Mouse (Mus musculus) liver, embryonic 11.5 days (tissue): ENCODE data around the gene Glmp. TPM values are rescaled to one million over a fixed set of nuclear protein-coding genes. Genes with fewer than 3 reads are reported as not detected.

Source experiments
- ATAC-seq: fragments of 200-750 bp; cut with Nextera tagmentation; replicated peaks from 2 replicates; pipeline ENCODE4 v1.8.0; 2017; ENCODE audit warnings: moderate number of reproducible peaks, mild to moderate bottlenecking, moderate TSS enrichment, moderate library complexity; ENCODE audit not compliant: low FRiP score
- DNase-seq: peaks from one replicate; pipeline ENCODE4 v3.0.0-alpha.2; 2017; ENCODE audit warnings: low spot score
- H3K27ac ChIP-seq: fragments of 300-500 bp; sonication (generic); 2 replicates; pipeline ENCODE4 v1.5.1; 2014; ENCODE audit warnings: mild to moderate bottlenecking, low read depth, low read length, control low read depth
- H3K27me3 ChIP-seq: fragments of 300-500 bp; sonication (generic); replicated peaks from 2 replicates; pipeline ENCODE4 v1.6.1; 2014; ENCODE audit warnings: low read length, mixed read lengths; ENCODE audit not compliant: control insufficient read depth, insufficient read depth
- H3K36me3 ChIP-seq: fragments of 300-500 bp; sonication (generic); 2 replicates; pipeline ENCODE4 v1.6.1; 2014; ENCODE audit warnings: mild to moderate bottlenecking, low read length, moderate library complexity, mixed read lengths; ENCODE audit not compliant: control insufficient read depth, insufficient read depth
- H3K4me1 ChIP-seq: fragments of 300-500 bp; sonication (generic); replicated peaks from 2 replicates; pipeline ENCODE4 v1.6.1; 2014; ENCODE audit warnings: low read length, mixed read lengths; ENCODE audit not compliant: control insufficient read depth, insufficient read depth
- H3K4me2 ChIP-seq: fragments of 300-500 bp; sonication (generic); 2 replicates; pipeline ENCODE4 v1.6.1; 2014; ENCODE audit warnings: mild to moderate bottlenecking, control low read depth, moderate library complexity
- H3K4me3 ChIP-seq: fragments of 300-500 bp; sonication (generic); 2 replicates; pipeline ENCODE4 v1.5.1; 2014; ENCODE audit warnings: low read depth, low read length, control low read depth
- H3K9ac ChIP-seq: fragments of 300-500 bp; sonication (generic); 2 replicates; pipeline ENCODE4 v1.6.1; 2014; ENCODE audit warnings: low read depth, low read length, control low read depth
- H3K9me3 ChIP-seq: fragments of 300-500 bp; sonication (generic); 2 replicates; pipeline ENCODE4 v1.6.1; 2016; ENCODE audit warnings: low read length, inconsistent platforms, mixed read lengths; ENCODE audit not compliant: control insufficient read depth
- WGBS: fragments of 180-500 bp; shearing (Covaris S2); extraction: QIAGEN DNeasy Blood & Tissue Kit; methylation state at CpG from one replicate; pipeline ENCODE4 v1.1.7; 2014; 5-methylcytosine and 5-hydroxymethylcytosine counted together
- polyA plus RNA-seq: library from polyadenylated mRNA; unstranded; fragments of >200 nt; fragmentation: Nextera tagmentation; extraction: Ambion mirVana; gene quantifications from 2 replicates; pipeline ENCODE4 v1.2.1, GENCODE M21; 2014

Gene Glmp
- polyA plus RNA-seq, 1 experiment from 2014 or later: 111 TPM

DNA sequence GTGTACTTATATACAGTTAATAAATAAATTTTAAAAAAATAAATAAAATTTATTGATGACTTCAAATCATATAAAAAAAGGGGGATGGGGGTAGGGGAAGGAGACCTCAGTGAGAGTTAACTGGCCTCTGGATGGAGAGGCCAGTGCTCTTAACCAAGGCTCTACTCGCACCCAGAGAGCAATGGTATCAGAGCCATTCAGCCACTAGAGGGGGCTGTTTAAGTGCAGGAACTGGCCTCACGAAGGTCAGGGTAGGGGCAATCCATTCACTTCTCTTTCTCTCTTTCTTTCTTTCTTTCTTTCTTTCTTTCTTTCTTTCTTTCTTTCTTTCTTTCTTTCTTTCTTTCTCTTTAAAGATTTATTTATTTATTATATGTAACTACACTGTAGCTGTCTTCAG lies 6.5 kb downstream of the Glmp start:
- H3K9ac ChIP-seq: no peak overlapping the region
- no peak overlapping the region for H3K4me2 ChIP-seq
- WGBS: 14% methylated on average over 2 of the region's 2 CpGs
- peaks cover 14% of the 10 kb centered on the region for H3K4me1 ChIP-seq
- H3K4me3 ChIP-seq: no peak overlapping the region
- no peaks in the 10 kb centered on the region for H3K9me3 ChIP-seq
- peaks cover 5% of the 10 kb centered on the region for H3K36me3 ChIP-seq
- ATAC-seq: no peak
- no peaks in the 10 kb centered on the region for H3K27me3 ChIP-seq
- no peak for DNase-seq
- H3K27ac ChIP-seq: no peak overlapping the region

DNA sequence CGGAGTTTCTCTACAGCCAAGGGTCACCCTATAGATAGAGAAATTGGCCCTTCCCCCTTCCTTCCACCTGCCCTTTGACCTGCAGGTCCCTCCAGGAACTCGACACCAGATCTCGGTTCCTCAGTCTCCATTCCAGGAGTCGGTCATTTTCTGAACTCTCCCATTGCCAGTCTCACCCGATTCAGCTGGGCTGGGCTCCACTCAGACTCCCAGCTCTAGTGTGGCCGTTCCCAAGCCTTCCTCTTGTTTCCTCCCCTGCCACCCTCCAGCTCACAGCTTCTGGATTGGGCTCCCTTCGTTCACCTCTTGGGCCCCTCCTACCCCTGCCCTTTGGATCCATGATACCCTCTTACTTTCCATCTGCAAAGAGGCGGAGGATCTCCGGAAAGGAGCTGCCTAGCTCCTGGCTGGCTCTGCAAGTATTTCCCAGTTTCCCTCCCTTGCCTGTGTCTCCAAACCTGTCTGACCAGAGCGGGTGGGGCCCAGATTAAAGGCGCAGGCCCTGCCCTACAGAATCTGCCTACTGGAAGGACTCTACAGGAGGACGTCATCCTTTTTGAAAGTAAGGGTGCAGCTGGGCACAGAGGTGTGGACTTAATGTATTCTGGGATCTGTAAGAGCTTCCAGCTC lies 9.3 kb downstream of the Glmp start:
- H3K27me3 ChIP-seq: no peaks in the 10 kb centered on the region
- peaks cover 2% of the 10 kb centered on the region; the same call in 1 of the 2 replicates for H3K36me3 ChIP-seq
- DNase-seq (peak; percentile 43), ATAC-seq (0 out of 2 replicates have a peak, but pooled peaks have one; percentile 13)
- no peaks in the 10 kb centered on the region for H3K9me3 ChIP-seq
- peak overlapping the region; percentile 83 for H3K4me2 ChIP-seq
- WGBS: 50% methylated on average over 12 of the region's 12 CpGs
- peak overlapping the region; percentile 86 for H3K4me3 ChIP-seq
- peak overlapping the region; percentile 95; the same call in 1 of the 2 replicates for H3K9ac ChIP-seq
- no peak overlapping the region for H3K27ac ChIP-seq
- peaks cover 34% of the 10 kb centered on the region for H3K4me1 ChIP-seq

DNA sequence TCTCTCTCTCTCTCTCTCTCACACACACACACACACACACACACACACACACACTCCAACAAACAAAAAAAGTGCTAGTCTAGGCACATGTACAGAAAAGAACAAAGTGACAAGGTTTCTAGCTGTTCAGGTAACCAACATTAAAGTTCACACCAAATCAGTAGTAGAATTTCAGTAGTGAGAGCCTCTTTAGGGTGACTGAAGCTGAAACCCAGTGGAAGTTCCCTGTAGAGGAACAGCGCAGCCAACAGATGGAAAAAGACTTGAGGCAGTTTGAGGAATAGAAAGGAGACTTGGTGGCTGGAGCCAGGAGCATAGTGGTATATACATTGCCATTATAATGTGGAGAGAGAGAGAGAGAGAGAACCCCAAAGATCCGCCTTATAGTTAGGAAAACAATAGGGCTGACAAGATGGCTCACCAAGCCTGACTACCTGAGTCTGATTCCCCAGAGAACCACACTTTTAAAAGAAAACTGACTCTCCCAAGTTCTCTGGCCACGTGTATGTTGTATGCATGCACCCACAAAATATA lies 10.1 kb downstream of the Glmp start:
- Histone ChIP-seq H3K4me2 (peak overlapping the region; percentile 83), H3K4me3 (peak overlapping the region; percentile 86), H3K27ac (peak overlapping the region; percentile 97), H3K9me3 (no peaks in the 10 kb centered on the region), H3K27me3 (no peaks in the 10 kb centered on the region), H3K36me3 (peaks cover 2% of the 10 kb centered on the region; the same call in 1 of the 2 replicates), H3K4me1 (peaks cover 37% of the 10 kb centered on the region), H3K9ac (peak overlapping the region; percentile 95)
- 23% methylated on average over 3 of the region's 3 CpGs for WGBS
- DNase-seq (no peak), ATAC-seq (no peak)

DNA sequence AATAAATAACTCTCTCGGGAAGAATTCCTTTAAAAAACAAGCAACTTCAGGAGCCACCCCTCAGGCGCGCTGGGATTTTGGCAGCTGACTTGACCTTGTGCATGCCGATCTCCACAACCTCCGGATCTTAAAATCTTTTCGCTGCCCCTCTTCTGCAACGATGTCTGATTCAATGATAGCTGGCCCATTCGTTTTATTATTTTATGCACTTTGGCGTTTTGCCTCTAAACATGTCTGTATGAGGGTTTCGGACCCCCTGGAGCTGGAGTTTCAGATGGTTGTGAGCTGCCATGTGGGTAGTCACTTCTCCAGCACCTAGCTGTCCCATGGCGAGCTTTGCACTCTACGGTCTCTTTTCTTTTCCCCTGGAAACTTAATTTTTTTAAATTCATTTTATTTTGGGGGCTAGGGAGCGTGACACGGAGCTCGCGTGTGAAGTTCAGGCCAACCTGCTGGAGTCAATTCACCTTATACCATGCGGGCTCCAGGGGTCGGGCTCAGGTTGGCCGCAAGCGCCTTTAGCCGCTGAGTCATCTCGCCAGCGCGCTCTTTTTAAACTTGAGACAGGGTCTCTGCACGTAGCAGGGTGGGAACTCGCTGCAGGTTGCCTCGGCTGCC lies 10.7 kb downstream of the Glmp start:
- H3K9me3 ChIP-seq: no peaks in the 10 kb centered on the region
- ATAC-seq: peak; percentile 32; the same call in 1 of the 2 replicates

DNA sequence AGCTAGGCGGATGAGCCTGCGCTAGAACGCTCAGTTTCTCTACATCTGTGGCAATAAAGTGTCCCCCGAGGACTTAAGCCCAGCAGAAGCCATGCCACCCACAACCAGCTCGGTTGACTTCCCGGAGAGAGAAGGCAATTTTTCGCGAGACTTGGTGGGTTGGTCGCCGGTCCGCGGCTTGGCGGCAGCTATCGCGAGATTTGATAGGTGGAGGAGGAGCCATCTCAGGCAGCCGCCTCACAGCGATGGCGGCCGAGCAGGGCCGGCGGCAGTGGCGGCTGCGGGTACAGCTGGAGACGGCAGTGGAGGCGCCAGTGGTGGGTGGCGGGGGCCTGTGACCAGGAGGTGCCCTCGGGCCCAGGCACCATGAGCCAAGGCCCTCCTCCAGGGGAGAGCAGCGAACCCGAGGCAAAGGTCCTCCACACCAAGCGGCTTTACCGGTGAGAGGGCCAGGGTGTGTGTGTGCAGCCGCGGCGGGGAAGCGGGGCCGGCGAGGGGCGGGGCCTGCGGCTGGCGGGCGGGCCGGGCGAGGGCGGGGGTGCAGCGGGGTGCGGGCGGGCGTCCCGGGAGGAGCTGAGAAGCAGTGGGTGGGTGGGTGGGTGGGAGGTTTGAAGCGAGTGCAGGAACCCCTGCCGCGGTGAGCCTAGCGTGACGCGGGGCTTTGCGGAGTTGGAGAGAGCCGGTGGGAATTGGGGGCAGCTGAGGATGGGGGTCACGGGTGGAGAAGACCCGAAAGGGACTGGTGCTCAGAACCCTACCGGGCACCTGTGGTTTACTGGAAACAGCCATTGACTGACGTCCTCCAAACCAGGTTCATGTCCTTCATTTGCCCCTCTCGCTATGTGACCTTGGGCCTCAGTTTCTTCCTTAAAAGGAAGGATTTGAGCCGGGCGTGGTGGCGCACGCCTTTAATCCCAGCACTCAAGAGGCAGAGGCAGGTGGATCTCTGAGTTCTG lies 11.5 kb downstream of the Glmp start, which contains the start of the genes Tmem79 and Smg5:
Tmem79 (minus strand) TSS at position 91 of the 956 bp plus-strand sequence.
Smg5 (plus strand) TSS at position 203 of the 956 bp plus-strand sequence.
- H3K9me3 ChIP-seq: no peaks in the 10 kb centered on the region
- peak within 1 kb of the TSS; percentile 86 for H3K4me3 ChIP-seq
- H3K4me1 ChIP-seq: peaks cover 44% of the 10 kb centered on the region
- DNase-seq (peak; percentile 98), ATAC-seq (peak; percentile 87)
- peak within 1 kb of the TSS; percentile 97 for H3K27ac ChIP-seq
- 2% methylated on average over 59 of the region's 66 CpGs for WGBS
- H3K27me3 ChIP-seq: no peaks in the 10 kb centered on the region
- H3K9ac ChIP-seq: peak within 1 kb of the TSS; percentile 95
- H3K36me3 ChIP-seq: peaks cover 2% of the 10 kb centered on the region; the same call in 1 of the 2 replicates
- H3K4me2 ChIP-seq: peak within 1 kb of the TSS; percentile 83

More for the DNA sequence above, 10.7 kb downstream of the Glmp start:
- Histone ChIP-seq H3K4me1 (peaks cover 37% of the 10 kb centered on the region), H3K9ac (peak overlapping the region; percentile 95), H3K27ac (peak overlapping the region; percentile 97), H3K27me3 (no peaks in the 10 kb centered on the region), H3K4me2 (peak overlapping the region; percentile 83), H3K36me3 (peaks cover 2% of the 10 kb centered on the region; the same call in 1 of the 2 replicates), H3K4me3 (peak overlapping the region; percentile 86)
- 1% methylated on average over 27 of the region's 27 CpGs for WGBS
- DNase-seq: no peak

DNA sequence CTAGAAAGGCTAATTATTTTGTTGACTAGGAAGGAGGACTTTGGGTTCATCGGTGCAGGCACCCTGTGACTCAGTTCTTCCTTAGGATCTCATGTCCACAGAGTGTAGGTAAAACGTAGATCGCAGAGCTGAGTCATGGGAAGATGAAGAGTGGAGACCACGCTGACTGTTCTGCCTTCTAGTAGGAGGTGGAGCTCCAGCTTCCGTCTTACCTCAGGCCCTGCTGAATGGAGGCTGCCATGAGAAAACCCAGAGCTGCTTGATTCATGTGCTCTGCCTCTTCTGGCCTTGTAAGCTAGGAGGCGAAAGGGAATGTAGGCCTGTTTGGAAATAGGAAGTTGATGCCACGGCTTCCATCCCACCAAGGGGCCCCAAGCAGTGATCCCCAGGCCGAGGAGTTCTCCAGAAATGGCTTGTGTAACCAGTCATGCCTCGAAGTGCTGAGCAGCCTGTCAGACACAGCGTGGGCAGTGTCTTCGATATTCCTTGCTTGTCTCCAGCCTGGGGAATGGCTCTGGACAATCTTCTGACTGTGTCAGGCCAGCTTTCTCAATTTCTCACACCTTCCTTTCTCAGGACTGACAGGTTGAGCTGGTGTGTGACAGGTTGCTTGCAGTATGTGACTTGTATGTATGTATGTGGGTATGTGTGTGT lies 12.7 kb downstream of the Glmp start:
- H3K9me3 ChIP-seq: no peaks in the 10 kb centered on the region
- peak overlapping the region; percentile 97 for H3K27ac ChIP-seq
- no peak for DNase-seq
- H3K9ac ChIP-seq: peak overlapping the region; percentile 38
- no peak for ATAC-seq
- H3K4me2 ChIP-seq: peak overlapping the region; percentile 83
- peaks cover 47% of the 10 kb centered on the region for H3K4me1 ChIP-seq
- peaks cover 5% of the 10 kb centered on the region for H3K36me3 ChIP-seq
- H3K27me3 ChIP-seq: no peaks in the 10 kb centered on the region
- H3K4me3 ChIP-seq: peak overlapping the region; percentile 86
- 38% methylated on average over 11 of the region's 11 CpGs for WGBS

DNA sequence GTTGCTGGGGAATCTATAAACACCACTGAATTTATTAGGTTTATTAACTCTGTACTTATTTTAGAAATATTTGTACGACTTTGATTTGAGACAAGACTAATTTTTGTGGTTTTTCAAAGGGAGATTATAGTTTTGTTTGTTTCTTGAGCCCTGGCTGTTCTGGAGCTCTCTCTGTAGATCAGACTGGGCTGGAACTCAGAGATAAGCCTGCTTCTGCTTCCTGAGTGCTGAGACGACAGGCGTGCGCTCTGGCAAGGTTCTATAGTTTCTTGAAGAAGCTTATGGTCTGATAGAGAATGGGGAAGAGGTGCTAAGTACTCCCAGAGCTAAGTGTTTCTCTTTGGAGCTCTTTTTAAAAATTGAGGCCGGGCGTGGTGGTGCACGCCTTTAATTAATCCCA lies 13.5 kb downstream of the Glmp start:
- H3K4me1 ChIP-seq: peaks cover 47% of the 10 kb centered on the region
- no peaks in the 10 kb centered on the region for H3K9me3 ChIP-seq
- DNase-seq: no peak
- WGBS: 40% methylated on average over 7 of the region's 7 CpGs
- peak; percentile 53 for ATAC-seq
- peak overlapping the region; percentile 79 for H3K27ac ChIP-seq
- peak overlapping the region; percentile 83 for H3K4me2 ChIP-seq
- H3K9ac ChIP-seq: 0 out of 2 replicates have a peak overlapping the region, but pooled peaks have one; percentile 30
- H3K4me3 ChIP-seq: peak overlapping the region; percentile 15
- peaks cover 13% of the 10 kb centered on the region for H3K36me3 ChIP-seq
- H3K27me3 ChIP-seq: no peaks in the 10 kb centered on the region
